Mouse (Mus musculus) hindbrain, embryonic 12.5 days (tissue): Measurements from ENCODE around the gene Gm49403. TPM values are rescaled to one million over a fixed set of nuclear protein-coding genes. Genes with fewer than 3 reads are reported as not detected.
"Not testable (repeated sequence)": the region's sequence is repeated elsewhere in the genome, so short reads cannot be mapped to it uniquely, and the experiment has no call there.

Experiments used
- ATAC-seq: fragments of 200-750 bp; cut with Nextera tagmentation; 2 replicates; pipeline ENCODE4 v1.8.0; 2017; ENCODE audit warnings: moderate TSS enrichment; ENCODE audit not compliant: low FRiP score
- H3K27ac ChIP-seq: fragments of 300-500 bp; sonication (generic); 2 replicates; pipeline ENCODE4 v1.5.1; 2016; ENCODE audit warnings: mild to moderate bottlenecking
- H3K27me3 ChIP-seq: fragments of 300-500 bp; sonication (generic); 2 replicates; pipeline ENCODE4 v1.6.1; 2016; ENCODE audit warnings: mild to moderate bottlenecking
- H3K36me3 ChIP-seq: fragments of 300-500 bp; sonication (generic); 2 replicates; pipeline ENCODE4 v1.6.1; 2016; ENCODE audit warnings: mild to moderate bottlenecking
- H3K4me1 ChIP-seq: fragments of 300-500 bp; sonication (generic); 2 replicates; pipeline ENCODE4 v1.6.1; 2016
- H3K4me2 ChIP-seq: fragments of 300-500 bp; sonication (generic); replicated peaks from 2 replicates; pipeline ENCODE4 v1.6.1; 2016; ENCODE audit warnings: mild to moderate bottlenecking
- H3K4me3 ChIP-seq: fragments of 300-500 bp; sonication (generic); 2 replicates; pipeline ENCODE4 v1.5.1; 2016; ENCODE audit warnings: mild to moderate bottlenecking
- H3K9ac ChIP-seq: fragments of 300-500 bp; sonication (generic); 2 replicates; pipeline ENCODE4 v1.6.1; 2016; ENCODE audit warnings: mild to moderate bottlenecking, moderate library complexity
- H3K9me3 ChIP-seq: fragments of 300-500 bp; sonication (generic); replicated peaks from 2 replicates; pipeline ENCODE4 v1.6.1; 2016; ENCODE audit warnings: mild to moderate bottlenecking
- WGBS: fragments of 180-500 bp; shearing (Covaris S2); methylation state at CpG from one replicate; pipeline ENCODE4 v1.1.7; 2016; 5-methylcytosine and 5-hydroxymethylcytosine counted together
- polyA plus RNA-seq: library from polyadenylated mRNA; unstranded; fragments of >200 nt; fragmentation: Nextera tagmentation; extraction: Ambion mirVana; gene quantifications from 2 replicates; pipeline ENCODE4 v1.2.1, GENCODE M21; 2016

Gm49403 gene
- not detected in 2 replicates for polyA plus RNA-seq

GRCm38 (mm10) chr19:8883616-8884015 is at the start of gene Gm49403, which contains the start of gene Lbhd1:
Gm49403 (plus strand) TSS chr19:8883930.
Lbhd1 (plus strand) TSS chr19:8883732.
- H3K9ac ChIP-seq = no peak within 1 kb of the TSS
- H3K27ac ChIP-seq = no peak within 1 kb of the TSS
- no peak for ATAC-seq
- H3K9me3 ChIP-seq = no peaks in the 10 kb centered on the region
- no peak within 1 kb of the TSS for H3K4me2 ChIP-seq
- 82% methylated on average over 3 of the region's 3 CpGs for WGBS
- H3K27me3 ChIP-seq = no peaks in the 10 kb centered on the region
- H3K4me3 ChIP-seq = no peak within 1 kb of the TSS
- peaks cover 16% of the 10 kb centered on the region for H3K4me1 ChIP-seq
- H3K36me3 ChIP-seq = no peaks in the 10 kb centered on the region

GRCm38 (mm10) chr19:8836327-8836726 is 47.4 kb upstream of the Gm49403 start:
- H3K9me3 ChIP-seq, H3K4me3 ChIP-seq, ATAC-seq, H3K4me2 ChIP-seq, H3K9ac ChIP-seq, H3K27me3 ChIP-seq: not testable (repeated sequence)
- H3K27ac ChIP-seq = peak overlapping the region; percentile 98; the same call in 1 of the 2 replicates
- peaks cover 48% of the 10 kb centered on the region for H3K36me3 ChIP-seq
- H3K4me1 ChIP-seq = peaks cover 28% of the 10 kb centered on the region
- WGBS = 98% methylated on average over 10 of the region's 10 CpGs

- H3K4me2 ChIP-seq = peak within 1 kb of the TSS; percentile 75
- ATAC-seq = peak; percentile 76
- peaks cover 42% of the 10 kb centered on the region for H3K36me3 ChIP-seq
- WGBS = 1% methylated on average over 38 of the region's 38 CpGs
- H3K9me3 ChIP-seq = no peaks in the 10 kb centered on the region
- no peaks in the 10 kb centered on the region for H3K27me3 ChIP-seq
- H3K4me3 ChIP-seq = peak within 1 kb of the TSS; percentile 45
- H3K4me1 ChIP-seq = peaks cover 29% of the 10 kb centered on the region
- H3K9ac ChIP-seq = peak within 1 kb of the TSS; percentile 84
- H3K27ac ChIP-seq = peak within 1 kb of the TSS; percentile 98
Observed at GRCm38 (mm10) chr19:8837251-8837791, 46.4 kb upstream of the Gm49403 start, which contains the start of gene Bscl2. Bscl2 (plus strand) TSS chr19:8837467.

GRCm38 (mm10) chr19:8838041-8838730 is 45.5 kb upstream of the Gm49403 start:
- WGBS = 16% methylated on average over 15 of the region's 15 CpGs

GRCm38 (mm10) chr19:8839103-8839907 is 44.4 kb upstream of the Gm49403 start, which contains the start of gene Gng3:
Gng3 (minus strand) TSS chr19:8839194.
- H3K9ac ChIP-seq = peak within 1 kb of the TSS; percentile 84
- no peaks in the 10 kb centered on the region for H3K9me3 ChIP-seq
- no peaks in the 10 kb centered on the region for H3K27me3 ChIP-seq
- peak; percentile 90 for ATAC-seq
- WGBS = 41% methylated on average over 11 of the region's 11 CpGs
- peaks cover 29% of the 10 kb centered on the region for H3K4me1 ChIP-seq
- peaks cover 32% of the 10 kb centered on the region for H3K36me3 ChIP-seq
- peak within 1 kb of the TSS; percentile 98 for H3K27ac ChIP-seq
- peak within 1 kb of the TSS; percentile 75 for H3K4me2 ChIP-seq
- peak within 1 kb of the TSS; percentile 45 for H3K4me3 ChIP-seq

More at GRCm38 (mm10) chr19:8838041-8838730, 45.5 kb upstream of the Gm49403 start:
- Histone ChIP-seq H3K4me3 (peak overlapping the region; percentile 45), H3K9ac (peak overlapping the region; percentile 84), H3K27me3 (no peaks in the 10 kb centered on the region), H3K9me3 (no peaks in the 10 kb centered on the region), H3K36me3 (peaks cover 40% of the 10 kb centered on the region), H3K27ac (peak overlapping the region; percentile 98), H3K4me2 (peak overlapping the region; percentile 75), H3K4me1 (peaks cover 29% of the 10 kb centered on the region)
- ATAC-seq = 0 out of 2 replicates have a peak, but pooled peaks have one; percentile 18

- ATAC-seq = peak; percentile 34
- H3K27me3 ChIP-seq = no peaks in the 10 kb centered on the region
Observed at GRCm38 (mm10) chr19:8839908-8840791, 43.6 kb upstream of the Gm49403 start.

GRCm38 (mm10) chr19:8841012-8841411 is 42.7 kb upstream of the Gm49403 start:
- ATAC-seq = no peak
- Histone ChIP-seq H3K9ac (peak overlapping the region; percentile 84), H3K4me1 (peaks cover 29% of the 10 kb centered on the region), H3K36me3 (peaks cover 24% of the 10 kb centered on the region), H3K4me2 (peak overlapping the region; percentile 75), H3K4me3 (peak overlapping the region; percentile 45), H3K9me3 (no peaks in the 10 kb centered on the region), H3K27ac (peak overlapping the region; percentile 98), H3K27me3 (no peaks in the 10 kb centered on the region)
- 90% methylated on average over 7 of the region's 7 CpGs for WGBS

More at GRCm38 (mm10) chr19:8839908-8840791, 43.6 kb upstream of the Gm49403 start:
- WGBS = 16% methylated on average over 29 of the region's 29 CpGs
- Histone ChIP-seq H3K36me3 (peaks cover 25% of the 10 kb centered on the region), H3K9me3 (no peaks in the 10 kb centered on the region), H3K9ac (peak overlapping the region; percentile 84), H3K27ac (peak overlapping the region; percentile 98), H3K4me2 (peak overlapping the region; percentile 75), H3K4me3 (peak overlapping the region; percentile 45), H3K4me1 (peaks cover 29% of the 10 kb centered on the region)

- Histone ChIP-seq H3K4me3 (no peak overlapping the region), H3K27ac (no peak overlapping the region), H3K9ac (0 out of 2 replicates have a peak overlapping the region, but pooled peaks have one; percentile 1), H3K36me3 (peaks cover 39% of the 10 kb centered on the region), H3K4me2 (no peak overlapping the region), H3K4me1 (peaks cover 26% of the 10 kb centered on the region), H3K27me3 (no peaks in the 10 kb centered on the region), H3K9me3 (no peaks in the 10 kb centered on the region)
- 87% methylated on average over 6 of the region's 6 CpGs for WGBS
- no peak for ATAC-seq
Observed at GRCm38 (mm10) chr19:8842961-8843360, 40.8 kb upstream of the Gm49403 start.

- 63% methylated on average over 5 of the region's 5 CpGs for WGBS
- Histone ChIP-seq H3K27me3 (no peaks in the 10 kb centered on the region), H3K9ac (no peak overlapping the region), H3K27ac (no peak overlapping the region), H3K4me1 (peaks cover 20% of the 10 kb centered on the region), H3K4me2 (no peak overlapping the region), H3K4me3 (no peak overlapping the region), H3K36me3 (peaks cover 48% of the 10 kb centered on the region), H3K9me3 (no peaks in the 10 kb centered on the region)
- no peak for ATAC-seq
Observed at GRCm38 (mm10) chr19:8844371-8845129, 39.2 kb upstream of the Gm49403 start.

GRCm38 (mm10) chr19:8848356-8848755 is 35.4 kb upstream of the Gm49403 start:
- H3K4me1 ChIP-seq = no peaks in the 10 kb centered on the region
- no peak for ATAC-seq
- no peak overlapping the region for H3K9ac ChIP-seq
- H3K9me3 ChIP-seq = no peaks in the 10 kb centered on the region
- peaks cover 34% of the 10 kb centered on the region for H3K36me3 ChIP-seq
- H3K4me3 ChIP-seq = no peak overlapping the region
- no peak overlapping the region for H3K27ac ChIP-seq
- 81% methylated on average over 5 of the region's 5 CpGs for WGBS
- H3K27me3 ChIP-seq = no peaks in the 10 kb centered on the region
- no peak overlapping the region for H3K4me2 ChIP-seq
